Mouse (Mus musculus) limb, embryonic 13.5 days (tissue): ENCODE measurements around the gene Sfn. TPM values are rescaled to one million over a fixed set of nuclear protein-coding genes. Genes with fewer than 3 reads are reported as not detected.

Experiments
- ATAC-seq: fragments of 200-750 bp; cut with Nextera tagmentation; 2 replicates; pipeline ENCODE4 v1.8.0; 2017; ENCODE audit warnings: low read depth, moderate number of reproducible peaks, moderate TSS enrichment; ENCODE audit not compliant: low FRiP score
- H3K27ac ChIP-seq: fragments of 300-500 bp; sonication (generic); 2 replicates; pipeline ENCODE4 v1.5.1; 2015; ENCODE audit warnings: inconsistent platforms, mild to moderate bottlenecking, moderate library complexity
- H3K27me3 ChIP-seq: fragments of 300-500 bp; sonication (generic); 2 replicates; pipeline ENCODE4 v1.6.1; 2015; ENCODE audit warnings: mild to moderate bottlenecking, inconsistent platforms
- H3K36me3 ChIP-seq: fragments of 300-500 bp; sonication (generic); 2 replicates; pipeline ENCODE4 v1.6.1; 2015; ENCODE audit warnings: inconsistent platforms, mild to moderate bottlenecking, moderate library complexity
- H3K4me1 ChIP-seq: fragments of 300-500 bp; sonication (generic); 2 replicates; pipeline ENCODE4 v1.6.1; 2015; ENCODE audit warnings: inconsistent platforms
- H3K4me2 ChIP-seq: fragments of 300-500 bp; sonication (generic); replicated peaks from 2 replicates; pipeline ENCODE4 v1.6.1; 2015; ENCODE audit warnings: inconsistent platforms, mild to moderate bottlenecking, moderate library complexity
- H3K4me3 ChIP-seq: fragments of 300-500 bp; sonication (generic); 2 replicates; pipeline ENCODE4 v1.5.1; 2015; ENCODE audit warnings: moderate library complexity, mild to moderate bottlenecking, inconsistent platforms
- H3K9ac ChIP-seq: fragments of 300-500 bp; sonication (generic); 2 replicates; pipeline ENCODE4 v1.6.1; 2015; ENCODE audit warnings: mild to moderate bottlenecking, inconsistent platforms
- H3K9me3 ChIP-seq: fragments of 300-500 bp; sonication (generic); 2 replicates; pipeline ENCODE4 v1.6.1; 2016; ENCODE audit warnings: inconsistent platforms
- WGBS: fragments of 180-500 bp; shearing (Covaris S2); methylation state at CpG from one replicate; pipeline ENCODE4 v1.1.7; 2015; 5-methylcytosine and 5-hydroxymethylcytosine counted together
- polyA plus RNA-seq: library from polyadenylated mRNA; unstranded; fragments of >200 nt; fragmentation: Nextera tagmentation; extraction: Ambion mirVana; gene quantifications from 2 replicates; pipeline ENCODE4 v1.2.1, GENCODE M21; 2015

Sfn gene
- polyA plus RNA-seq, 1 experiment from 2014 or later: 81.3 TPM

DNA sequence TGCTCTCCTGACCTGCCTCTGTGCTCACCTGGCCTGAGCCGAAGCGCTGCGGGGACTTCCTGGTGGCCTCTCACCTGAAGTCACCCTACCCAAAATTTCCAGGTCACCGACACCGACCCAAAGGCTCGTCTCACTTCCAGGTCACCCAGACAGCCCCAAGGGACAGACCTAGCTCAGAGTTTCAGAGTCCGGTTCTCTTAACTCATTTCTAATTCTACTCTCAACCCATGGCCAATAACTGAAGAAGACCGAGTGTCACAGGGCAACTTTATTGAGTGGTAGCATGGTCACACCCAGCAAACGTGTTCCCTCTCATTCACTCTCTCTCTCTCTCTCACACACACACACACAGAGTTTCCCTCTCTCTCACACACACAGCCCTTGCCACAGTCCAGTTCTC, 1.7 kb downstream of the Sfn start:
- H3K4me1 ChIP-seq: peaks cover 21% of the 10 kb centered on the region
- peak overlapping the region; percentile 79 for H3K4me2 ChIP-seq
- H3K9ac ChIP-seq: peak overlapping the region; percentile 63
- H3K9me3 ChIP-seq: no peaks in the 10 kb centered on the region
- peak overlapping the region; percentile 44; the same call in 1 of the 2 replicates for H3K27ac ChIP-seq
- peaks cover 21% of the 10 kb centered on the region for H3K36me3 ChIP-seq
- ATAC-seq: no peak
- H3K4me3 ChIP-seq: peak overlapping the region; percentile 54
- peaks cover 58% of the 10 kb centered on the region for H3K27me3 ChIP-seq
- WGBS: 12% methylated on average over 9 of the region's 9 CpGs

DNA sequence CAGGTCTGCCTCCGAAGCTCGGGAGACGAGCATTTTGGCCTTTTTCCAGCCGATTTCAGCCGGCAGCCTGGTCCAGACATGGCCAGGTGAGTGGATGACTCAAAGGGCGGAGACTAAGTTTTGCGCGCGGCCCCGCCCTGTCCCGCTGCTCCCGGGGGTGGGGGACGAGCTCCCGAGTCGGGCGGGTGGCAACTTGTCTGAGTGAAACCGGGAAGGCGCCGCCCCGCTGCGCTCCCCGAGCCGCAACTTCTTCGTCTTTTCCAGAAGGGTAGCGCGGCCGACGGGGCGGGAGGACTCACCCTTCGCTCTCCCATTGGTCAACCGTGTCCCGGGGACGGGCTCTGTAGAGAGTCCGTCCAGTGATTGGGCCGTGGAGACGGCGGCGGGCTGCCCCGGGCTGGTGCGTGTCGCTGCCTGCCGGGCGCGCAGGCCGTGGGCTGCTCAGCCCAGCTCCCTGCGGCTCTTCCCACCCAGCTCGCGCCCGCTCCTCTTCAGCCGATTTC, 2.3 kb downstream of the Sfn start:
- H3K4me2 ChIP-seq: peak overlapping the region; percentile 79
- peaks cover 58% of the 10 kb centered on the region for H3K27me3 ChIP-seq
- H3K9me3 ChIP-seq: no peaks in the 10 kb centered on the region
- ATAC-seq: peak; percentile 95
- H3K9ac ChIP-seq: peak overlapping the region; percentile 63
- H3K27ac ChIP-seq: no peak overlapping the region
- under 1% methylated on average over 50 of the region's 50 CpGs for WGBS
- peak overlapping the region; percentile 54 for H3K4me3 ChIP-seq
- peaks cover 19% of the 10 kb centered on the region for H3K4me1 ChIP-seq
- H3K36me3 ChIP-seq: peaks cover 15% of the 10 kb centered on the region

DNA sequence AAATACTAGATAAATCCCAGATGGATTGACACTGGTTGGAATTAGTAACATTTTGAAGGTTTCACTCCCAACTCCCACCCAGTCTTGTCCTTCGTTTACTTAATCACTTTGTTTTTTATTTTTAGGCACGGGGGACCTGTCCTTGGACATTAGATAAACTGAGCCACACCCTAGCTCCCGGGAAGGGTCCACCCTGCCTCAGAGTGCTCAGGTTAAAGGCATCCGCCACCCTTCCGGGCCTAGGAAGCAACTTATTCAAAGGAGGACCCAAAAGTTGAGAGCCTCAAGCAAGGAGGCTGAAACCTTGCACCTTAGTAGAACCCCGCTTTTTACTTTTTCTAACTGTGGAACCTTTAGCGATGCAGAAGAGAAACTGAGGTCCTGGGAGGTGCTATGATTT, 2.9 kb downstream of the Sfn start:
- ATAC-seq: no peak
- no peak overlapping the region; the same call in 1 of the 2 replicates for H3K27ac ChIP-seq
- peak overlapping the region; percentile 63 for H3K9ac ChIP-seq
- H3K4me1 ChIP-seq: peaks cover 19% of the 10 kb centered on the region
- peaks cover 13% of the 10 kb centered on the region for H3K36me3 ChIP-seq
- peak overlapping the region; percentile 54 for H3K4me3 ChIP-seq
- peaks cover 58% of the 10 kb centered on the region for H3K27me3 ChIP-seq
- no peaks in the 10 kb centered on the region for H3K9me3 ChIP-seq
- H3K4me2 ChIP-seq: peak overlapping the region; percentile 79
- 23% methylated on average over 7 of the region's 7 CpGs for WGBS

DNA sequence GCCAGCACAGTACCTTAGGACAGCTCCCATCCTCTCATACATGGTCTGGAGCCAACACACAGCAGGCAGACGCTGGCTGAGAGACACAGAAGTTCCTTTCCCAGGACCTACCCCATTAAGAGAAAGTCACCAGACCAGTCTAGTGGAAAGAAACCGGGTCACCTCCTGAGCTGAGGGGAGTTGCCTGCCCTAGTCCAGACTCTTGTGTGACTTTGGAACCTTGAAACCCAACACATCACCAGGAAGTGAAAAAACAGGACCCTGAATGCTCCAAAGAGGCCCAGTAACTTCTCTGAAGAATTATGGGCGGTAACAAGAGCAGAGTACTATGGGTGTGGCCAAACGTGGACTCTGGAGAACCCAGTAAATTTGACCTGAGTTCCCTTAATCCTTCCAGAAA, 3.4 kb downstream of the Sfn start:
- peak overlapping the region; percentile 79 for H3K4me2 ChIP-seq
- no peak overlapping the region for H3K9ac ChIP-seq
- no peak for ATAC-seq
- no peak overlapping the region; the same call in 1 of the 2 replicates for H3K27ac ChIP-seq
- no peak overlapping the region for H3K4me3 ChIP-seq
- no peaks in the 10 kb centered on the region for H3K9me3 ChIP-seq
- WGBS: 47% methylated on average over 4 of the region's 4 CpGs
- peaks cover 19% of the 10 kb centered on the region for H3K4me1 ChIP-seq
- H3K36me3 ChIP-seq: peaks cover 8% of the 10 kb centered on the region
- H3K27me3 ChIP-seq: peaks cover 57% of the 10 kb centered on the region

DNA sequence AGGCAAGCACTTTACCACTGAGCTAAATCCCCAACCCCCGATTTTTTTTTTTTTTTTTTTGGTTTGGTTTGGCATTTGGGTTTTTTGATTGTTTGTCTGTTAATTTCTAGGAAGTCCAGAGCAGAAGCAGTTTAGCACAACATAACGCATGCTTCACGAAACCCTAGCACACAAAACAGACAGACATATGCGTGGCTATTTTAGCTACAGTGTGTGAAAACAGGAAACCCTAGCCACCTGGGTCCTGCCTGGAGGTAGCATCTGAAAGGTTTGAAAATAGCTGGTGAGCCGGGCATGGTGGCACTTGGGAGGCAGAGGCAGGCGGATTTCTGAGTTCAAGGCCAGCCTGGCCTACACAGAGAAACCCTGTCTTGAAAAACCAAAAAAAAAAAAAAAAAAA, 5.9 kb downstream of the Sfn start:
- Histone ChIP-seq H3K4me1 (peaks cover 13% of the 10 kb centered on the region), H3K9me3 (no peaks in the 10 kb centered on the region), H3K36me3 (peaks cover 19% of the 10 kb centered on the region), H3K27me3 (peaks cover 31% of the 10 kb centered on the region), H3K4me3 (no peak overlapping the region), H3K4me2 (no peak overlapping the region), H3K9ac (no peak overlapping the region), H3K27ac (no peak overlapping the region)
- 82% methylated on average over 6 of the region's 6 CpGs for WGBS
- no peak for ATAC-seq

DNA sequence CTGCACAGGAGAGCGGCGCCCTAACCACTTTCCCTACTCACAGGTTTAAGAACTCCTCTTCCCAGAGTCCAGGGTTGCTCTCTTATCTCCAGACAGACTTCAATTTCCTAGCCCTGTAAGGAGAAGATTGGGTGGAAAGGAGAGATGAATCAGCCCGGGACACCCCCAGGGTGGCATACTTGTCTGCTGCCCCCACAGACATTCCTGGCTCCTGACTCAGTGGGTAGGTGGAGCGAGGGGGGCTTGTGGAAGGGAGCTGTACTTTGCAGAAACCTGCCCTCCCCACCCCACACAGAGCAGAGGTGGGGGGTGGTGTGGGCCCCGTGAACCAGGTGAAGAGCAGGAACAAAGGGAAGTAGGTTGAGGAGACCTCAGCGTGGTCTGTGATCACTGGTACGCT, 6.4 kb downstream of the Sfn start:
- 67% methylated on average over 7 of the region's 7 CpGs for WGBS

DNA sequence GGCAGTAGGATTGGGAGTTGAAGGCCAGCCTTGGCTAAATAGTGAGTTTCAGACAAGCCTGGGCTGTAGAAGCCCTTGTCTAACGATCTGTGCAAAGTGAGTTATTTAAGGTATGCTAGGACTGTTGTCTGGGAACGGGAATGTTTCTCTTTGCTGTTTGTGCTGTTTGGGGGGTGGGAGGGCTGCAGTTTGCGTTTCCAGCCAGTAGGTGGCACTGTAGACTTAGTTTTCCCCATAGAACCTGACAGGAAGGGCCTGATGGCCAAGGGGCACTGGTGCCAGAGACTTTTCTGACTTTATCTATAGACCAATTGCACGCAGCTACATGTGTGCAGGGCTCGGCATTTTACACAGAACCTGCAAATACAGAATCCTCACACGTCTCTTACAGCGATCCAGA, 9.4 kb downstream of the Sfn start:
- WGBS: 31% methylated on average over 7 of the region's 7 CpGs
- peak; percentile 66; the same call in 1 of the 2 replicates for ATAC-seq
- Histone ChIP-seq H3K4me2 (no peak overlapping the region), H3K27ac (no peak overlapping the region), H3K36me3 (peaks cover 54% of the 10 kb centered on the region), H3K9ac (no peak overlapping the region), H3K4me1 (0 out of 2 replicates have a peak, but pooled peaks cover 2% of the 10 kb centered on the region), H3K4me3 (no peak overlapping the region), H3K27me3 (no peaks in the 10 kb centered on the region), H3K9me3 (no peaks in the 10 kb centered on the region)

More for the DNA sequence above, 6.4 kb downstream of the Sfn start:
- Histone ChIP-seq H3K27ac (no peak overlapping the region), H3K36me3 (peaks cover 25% of the 10 kb centered on the region), H3K4me2 (no peak overlapping the region), H3K9ac (no peak overlapping the region), H3K4me3 (no peak overlapping the region), H3K9me3 (no peaks in the 10 kb centered on the region), H3K4me1 (peaks cover 13% of the 10 kb centered on the region), H3K27me3 (peaks cover 29% of the 10 kb centered on the region)
- no peak for ATAC-seq

DNA sequence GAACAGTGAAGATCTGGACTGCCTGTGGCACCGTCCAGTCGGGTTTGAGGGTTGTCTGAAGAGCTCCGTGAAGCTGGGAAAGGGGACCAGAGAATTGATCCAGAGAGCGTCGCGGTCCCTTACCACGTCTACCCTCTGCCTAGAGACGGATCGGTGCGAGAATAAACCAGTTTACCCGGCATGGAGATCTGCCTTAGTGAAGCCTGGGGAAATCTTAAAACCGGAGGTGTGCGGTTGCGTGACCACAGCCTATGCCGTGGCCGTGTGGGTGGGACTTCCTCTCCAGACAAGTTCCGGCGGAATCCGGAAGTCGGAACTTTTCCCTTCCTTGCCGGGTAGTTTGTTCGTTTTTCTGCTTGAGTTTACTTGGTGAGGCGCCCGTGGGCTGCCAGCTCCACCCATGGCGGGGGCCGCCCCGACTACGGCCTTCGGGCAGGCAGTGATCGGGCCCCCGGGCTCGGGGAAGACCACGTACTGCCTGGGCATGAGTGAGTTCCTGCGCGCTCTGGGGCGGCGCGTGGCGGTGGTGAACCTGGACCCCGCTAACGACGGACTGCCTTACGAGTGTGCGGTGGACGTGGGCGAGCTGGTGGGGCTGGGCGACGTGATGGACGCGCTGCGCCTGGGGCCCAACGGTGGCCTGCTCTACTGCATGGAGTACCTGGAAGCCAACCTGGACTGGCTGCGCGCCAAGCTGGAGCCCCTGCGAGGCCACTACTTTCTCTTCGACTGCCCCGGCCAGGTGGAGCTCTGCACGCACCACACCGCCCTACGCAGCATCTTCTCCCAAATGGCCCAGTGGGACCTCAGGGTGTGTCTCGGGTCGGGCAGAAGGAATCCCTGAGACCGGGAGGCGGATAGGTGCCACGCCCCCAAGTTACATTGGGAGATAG, 17.7 kb downstream of the Sfn start, which contains the start of gene Gpn2:
Gene Gpn2, plus strand, starts transcription at position 304 of the 893 bp plus-strand sequence.
- WGBS: 2% methylated on average over 65 of the region's 65 CpGs
- Histone ChIP-seq H3K27ac (peak within 1 kb of the TSS; percentile 70; the same call in 1 of the 2 replicates), H3K9ac (peak within 1 kb of the TSS; percentile 87), H3K4me1 (peaks cover 13% of the 10 kb centered on the region), H3K36me3 (peaks cover 67% of the 10 kb centered on the region), H3K4me2 (peak within 1 kb of the TSS; percentile 100), H3K27me3 (no peaks in the 10 kb centered on the region), H3K4me3 (peak within 1 kb of the TSS; percentile 95), H3K9me3 (no peaks in the 10 kb centered on the region)
- ATAC-seq: peak; percentile 89

DNA sequence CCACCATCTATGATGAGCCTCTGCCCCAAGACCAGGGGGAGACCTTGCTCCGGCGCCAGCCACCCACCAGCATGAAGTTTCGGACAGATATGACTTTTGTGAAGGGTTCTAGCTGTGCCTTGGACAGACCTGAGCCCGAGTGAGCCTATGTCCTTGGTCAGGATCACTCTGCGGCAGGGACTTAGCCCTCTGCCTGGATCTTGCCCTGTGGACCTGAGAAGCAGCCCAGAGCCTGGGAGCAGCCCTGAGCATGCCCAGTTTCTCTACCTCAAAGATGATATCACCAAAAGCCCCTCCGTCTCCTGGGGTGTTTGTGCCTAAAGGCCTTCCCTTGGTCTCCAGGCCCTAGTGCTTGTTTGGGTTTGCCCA, 18.3 kb downstream of the Sfn start:
- Histone ChIP-seq H3K36me3 (peaks cover 67% of the 10 kb centered on the region), H3K27ac (peak overlapping the region; percentile 70; the same call in 1 of the 2 replicates), H3K27me3 (no peaks in the 10 kb centered on the region), H3K4me2 (peak overlapping the region; percentile 100), H3K4me1 (peaks cover 13% of the 10 kb centered on the region), H3K9ac (peak overlapping the region; percentile 87), H3K4me3 (peak overlapping the region; percentile 95), H3K9me3 (no peaks in the 10 kb centered on the region)
- WGBS: 64% methylated on average over 6 of the region's 6 CpGs
- ATAC-seq: peak; percentile 9; the same call in 1 of the 2 replicates

DNA sequence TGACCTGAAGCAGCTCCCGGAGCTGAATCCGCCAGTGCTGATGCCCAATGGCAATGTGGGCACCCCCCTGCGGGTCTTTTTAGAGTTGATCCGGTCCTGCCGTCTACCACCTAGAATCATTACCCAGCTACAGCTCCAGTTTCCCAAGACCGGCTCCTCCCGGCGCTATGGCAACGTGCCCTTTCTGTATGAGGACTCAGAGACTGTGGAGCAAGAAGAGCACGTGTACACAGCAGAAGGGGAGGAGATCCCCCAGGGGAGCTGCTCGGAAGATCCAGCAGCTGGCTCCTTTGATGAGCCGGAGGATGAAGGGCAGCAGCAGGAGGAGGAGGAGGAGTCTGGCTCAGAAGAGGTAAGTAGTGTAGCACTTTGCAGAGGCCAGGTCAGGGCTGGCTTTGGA, 24.0 kb downstream of the Sfn start:
- no peak for ATAC-seq
- H3K4me2 ChIP-seq: no peak overlapping the region
- H3K9ac ChIP-seq: 0 out of 2 replicates have a peak overlapping the region, but pooled peaks have one; percentile 35
- H3K4me1 ChIP-seq: peaks cover 12% of the 10 kb centered on the region
- no peaks in the 10 kb centered on the region for H3K9me3 ChIP-seq
- no peak overlapping the region for H3K27ac ChIP-seq
- no peaks in the 10 kb centered on the region for H3K27me3 ChIP-seq
- no peak overlapping the region for H3K4me3 ChIP-seq
- WGBS: 76% methylated on average over 12 of the region's 12 CpGs
- H3K36me3 ChIP-seq: peaks cover 49% of the 10 kb centered on the region

DNA sequence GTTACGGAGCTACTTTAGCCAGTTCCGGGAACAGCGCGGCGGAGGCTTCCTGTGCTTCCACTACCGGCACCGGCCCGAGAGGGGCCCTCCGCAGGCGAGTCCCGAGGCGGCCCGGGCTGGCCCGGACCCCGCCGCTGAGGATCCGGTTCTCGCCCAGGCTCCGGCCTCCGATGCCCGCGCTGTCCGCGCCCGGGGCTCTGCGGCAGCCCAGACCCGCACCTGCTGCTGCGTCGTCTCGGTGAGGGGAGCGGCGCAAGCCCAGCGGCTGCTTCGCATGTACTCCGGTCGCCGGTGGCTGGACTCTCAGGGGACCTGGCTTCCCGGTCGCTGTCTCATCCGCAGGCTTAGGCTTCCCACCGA, 27.1 kb downstream of the Sfn start:
- Histone ChIP-seq H3K4me1 (peaks cover 12% of the 10 kb centered on the region), H3K9ac (peak overlapping the region; percentile 93), H3K4me3 (peak overlapping the region; percentile 97), H3K4me2 (peak overlapping the region; percentile 92), H3K27ac (peak overlapping the region; percentile 79), H3K27me3 (no peaks in the 10 kb centered on the region), H3K9me3 (no peaks in the 10 kb centered on the region), H3K36me3 (peaks cover 22% of the 10 kb centered on the region)
- peak; percentile 52; the same call in 1 of the 2 replicates for ATAC-seq
- WGBS: under 1% methylated on average over 41 of the region's 41 CpGs

DNA sequence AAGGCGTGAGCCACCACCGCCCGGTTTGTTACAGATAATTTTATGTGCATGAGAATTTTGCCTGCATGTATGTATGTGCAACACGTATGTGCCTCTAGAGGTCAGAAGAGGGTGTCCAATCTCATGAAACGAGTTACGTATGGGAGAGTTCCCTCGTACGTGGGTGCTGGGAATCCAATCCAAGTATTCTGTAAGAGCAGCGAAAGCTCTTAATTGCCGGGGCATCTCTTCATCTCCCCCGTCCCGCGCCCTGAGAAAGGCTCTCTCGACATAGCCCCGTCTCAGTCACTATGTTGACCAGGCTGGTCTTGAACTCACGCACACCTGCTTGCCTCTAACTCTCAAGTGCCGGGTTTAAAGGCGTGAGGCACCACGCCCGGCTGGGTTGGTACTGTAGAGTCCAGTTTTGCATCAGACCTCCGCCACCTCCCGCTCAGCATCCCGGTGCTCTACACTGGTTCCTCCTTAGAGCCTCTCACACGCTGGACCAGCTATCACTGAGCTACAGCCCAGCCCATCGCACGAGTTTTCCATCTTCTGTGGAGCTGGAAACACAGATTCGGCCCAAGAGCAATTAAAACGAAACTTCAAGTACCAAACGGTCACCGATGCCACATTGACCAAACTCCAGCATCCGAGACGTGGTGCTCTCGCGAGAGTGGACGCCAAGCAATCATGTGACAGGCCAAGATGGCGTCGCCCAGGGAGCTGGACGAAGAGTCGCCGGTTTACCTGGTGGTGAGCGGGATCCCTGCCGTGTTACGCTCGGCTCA, 27.7 kb downstream of the Sfn start, which contains the start of gene Gpatch3:
Gene Gpatch3, plus strand, starts transcription at position 676 of the 773 bp plus-strand sequence.
- Histone ChIP-seq H3K9me3 (no peaks in the 10 kb centered on the region), H3K27me3 (no peaks in the 10 kb centered on the region), H3K36me3 (peaks cover 16% of the 10 kb centered on the region), H3K4me1 (peaks cover 12% of the 10 kb centered on the region), H3K9ac (peak within 1 kb of the TSS; percentile 93), H3K4me2 (peak within 1 kb of the TSS; percentile 92), H3K27ac (peak within 1 kb of the TSS; percentile 79), H3K4me3 (peak within 1 kb of the TSS; percentile 97)
- 7% methylated on average over 44 of the region's 44 CpGs for WGBS
- ATAC-seq: peak; percentile 95
